Mouse (Mus musculus): Measurements from ENCODE around the gene Mcm9. TPM values are rescaled to one million over a fixed set of nuclear protein-coding genes. Genes with fewer than 3 reads are reported as not detected.

The Mcm9 gene
- polyA plus RNA-seq, 1 experiment, result 4.8 TPM

DNA sequence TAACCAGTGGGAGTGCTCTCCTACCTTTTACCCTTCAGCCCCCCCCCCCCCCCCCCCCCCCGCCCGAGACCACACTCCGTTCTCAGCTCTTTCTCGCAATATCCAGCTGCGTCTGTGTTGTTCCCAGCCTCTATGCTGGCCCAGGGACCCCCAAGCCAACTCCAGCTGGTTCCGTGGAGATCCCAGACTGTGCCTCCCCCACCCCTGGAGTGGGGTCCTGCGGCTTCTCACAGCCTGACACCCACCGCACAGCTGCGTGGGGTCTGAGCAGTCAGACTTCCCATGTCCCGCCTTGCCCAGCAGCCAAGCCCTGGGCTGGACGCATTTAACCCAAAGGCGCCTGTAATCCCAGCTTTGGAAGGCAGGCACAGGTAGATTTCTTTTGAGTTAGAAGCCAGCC lies 49.2 kb downstream of the Mcm9 start:
- DNase-seq (ENCODE audit: extremely low spot score in 1 of 2, low spot score in 1 of 2), result no peak

- peak in 1 of 2 experiments; percentile 44 for DNase-seq (ENCODE audit: extremely low spot score in 1 of 2, low spot score in 1 of 2)
These were observed 49.6 kb downstream of the Mcm9 start for GRCm38 (mm10) chr10:53580621-53581081.

GRCm38 (mm10) chr10:53580137-53580536 lies 50.1 kb downstream of the Mcm9 start:
- DNase-seq (ENCODE audit: extremely low spot score in 1 of 2, low spot score in 1 of 2), result no peak

DNA sequence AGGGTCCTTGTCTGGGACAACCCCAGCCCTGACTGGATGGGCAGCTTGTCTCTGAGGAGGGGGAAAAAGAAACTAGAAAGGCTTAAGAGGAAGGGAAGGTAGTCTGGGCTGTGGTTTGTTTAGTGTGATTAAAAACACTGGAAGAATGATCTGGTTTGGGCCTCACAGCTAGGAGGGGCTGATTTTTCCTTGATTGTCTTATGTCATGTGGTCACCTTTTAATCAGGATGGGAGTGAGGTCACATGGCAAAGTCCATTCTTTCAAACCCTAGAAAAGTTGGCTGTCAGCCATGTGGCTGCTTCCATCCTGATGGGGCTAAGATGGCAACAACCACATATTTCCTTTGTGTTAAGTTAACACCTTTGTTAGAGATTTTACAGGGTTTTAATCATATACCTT lies 61.7 kb downstream of the Mcm9 start:
- no peak for DNase-seq (ENCODE audit: extremely low spot score in 1 of 2, low spot score in 1 of 2)

- DNase-seq (ENCODE audit: extremely low spot score in 1 of 2, low spot score in 1 of 2), result no peak
These were observed 64.7 kb downstream of the Mcm9 start for GRCm38 (mm10) chr10:53565538-53565937.

DNA sequence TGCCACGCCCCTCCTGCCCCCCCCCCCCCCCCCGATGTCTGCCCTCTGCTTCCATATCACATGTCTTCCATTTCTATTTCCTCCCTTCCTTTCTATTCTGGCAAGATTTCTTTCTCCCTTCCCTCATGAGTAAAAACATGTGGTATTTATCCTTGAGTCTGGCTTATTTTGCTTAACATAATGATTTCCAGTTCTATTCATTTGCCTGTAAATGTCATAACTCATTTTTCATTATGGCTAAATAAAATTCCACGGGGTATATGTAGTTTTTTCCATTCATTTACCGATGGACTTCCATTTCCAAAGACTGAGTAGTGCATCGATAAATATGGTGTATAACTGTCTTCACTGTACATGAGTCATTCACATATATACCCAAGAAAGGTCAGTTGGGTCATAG lies 68.2 kb downstream of the Mcm9 start:
- no peak for DNase-seq (ENCODE audit: extremely low spot score in 1 of 2, low spot score in 1 of 2)

- DNase-seq (ENCODE audit: extremely low spot score in 1 of 2, low spot score in 1 of 2), result no peak
These were observed 92.6 kb downstream of the Mcm9 start for GRCm38 (mm10) chr10:53537596-53537995.

DNA sequence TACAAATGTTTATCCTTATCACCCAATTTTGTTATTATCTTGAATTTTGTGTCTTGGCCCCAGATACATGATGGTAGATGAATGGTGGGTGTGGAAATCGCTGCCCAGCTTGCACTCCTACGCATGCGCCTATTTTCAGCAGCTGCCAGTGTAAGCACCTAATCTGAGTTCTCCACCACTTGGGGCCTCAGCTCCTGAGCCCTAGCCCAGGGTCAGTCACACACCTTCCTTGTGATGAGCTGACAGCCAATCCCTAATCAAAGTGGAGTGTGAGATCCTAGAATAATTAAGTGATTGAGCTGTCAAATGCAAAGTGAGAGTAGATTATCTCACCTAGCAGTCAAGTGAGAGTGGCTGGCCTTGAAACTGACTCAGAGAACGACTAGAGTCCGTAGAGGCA lies 97.9 kb downstream of the Mcm9 start:
- DNase-seq (ENCODE audit: extremely low spot score in 1 of 2, low spot score in 1 of 2), result no peak

DNA sequence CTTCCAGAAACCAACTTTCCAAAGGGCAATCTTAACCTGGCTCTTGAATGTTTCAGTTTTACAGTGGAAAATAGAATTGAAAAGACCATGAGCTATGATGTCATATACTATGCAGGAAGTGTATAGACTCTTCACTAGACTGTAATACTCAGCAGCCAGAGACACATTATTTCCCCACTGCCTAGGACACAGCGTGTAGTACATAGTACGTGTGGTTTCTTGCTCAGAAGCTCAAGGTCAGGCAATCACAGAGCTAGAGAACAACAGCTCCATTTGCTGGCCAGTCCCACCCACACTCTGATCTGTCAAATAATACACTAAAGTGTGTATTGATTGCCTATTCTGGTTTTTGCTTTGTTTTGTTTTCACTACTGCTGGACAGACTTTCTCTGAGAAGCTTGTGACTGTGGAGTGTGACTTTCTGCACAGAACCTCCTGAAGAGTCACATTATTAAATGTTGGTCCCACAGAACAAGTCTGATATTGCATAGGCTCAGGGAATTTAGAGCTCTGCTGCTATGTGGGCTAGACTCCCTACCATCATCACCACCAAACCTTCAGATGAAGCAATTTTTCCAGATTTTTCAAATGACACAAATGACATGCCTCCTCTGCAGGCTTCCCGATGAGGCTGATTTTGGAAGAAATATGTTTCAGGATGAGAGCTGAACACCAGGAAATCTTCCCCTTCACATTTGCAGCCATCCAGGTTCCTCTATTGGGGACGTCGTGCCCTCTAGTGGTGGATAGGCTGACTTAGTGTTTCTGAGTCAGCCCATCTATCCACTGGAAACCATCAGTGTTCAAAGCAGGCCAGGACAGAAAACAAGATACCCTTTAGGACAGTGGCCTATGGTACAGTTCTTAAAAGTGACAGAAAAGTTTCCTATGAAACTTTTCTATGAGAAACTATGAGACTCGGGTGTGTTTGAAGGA lies 102.1 kb downstream of the Mcm9 start:
- peak; percentile 59 to 86 for DNase-seq (ENCODE audit: extremely low spot score in 1 of 2, low spot score in 1 of 2)

DNA sequence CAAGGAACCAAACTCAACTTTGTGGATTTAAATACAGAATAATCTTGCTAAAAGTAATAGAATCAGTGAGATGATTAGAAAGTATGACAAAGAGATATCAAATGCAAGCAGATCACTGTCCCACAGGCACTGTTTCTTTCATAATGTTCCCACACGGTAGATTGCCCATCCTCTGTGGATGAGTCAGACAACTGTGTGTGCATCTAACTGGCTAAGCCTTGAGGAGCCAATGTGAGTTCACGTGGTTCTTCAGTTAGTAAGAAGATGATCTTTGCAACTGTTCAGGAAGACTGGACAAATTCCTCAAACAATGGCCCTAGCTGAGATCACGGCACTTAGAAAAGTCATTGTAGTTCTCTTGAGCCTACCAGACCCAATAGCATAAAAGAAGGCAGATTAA lies 102.9 kb downstream of the Mcm9 start:
- DNase-seq (ENCODE audit: extremely low spot score in 1 of 2, low spot score in 1 of 2), result no peak

DNA sequence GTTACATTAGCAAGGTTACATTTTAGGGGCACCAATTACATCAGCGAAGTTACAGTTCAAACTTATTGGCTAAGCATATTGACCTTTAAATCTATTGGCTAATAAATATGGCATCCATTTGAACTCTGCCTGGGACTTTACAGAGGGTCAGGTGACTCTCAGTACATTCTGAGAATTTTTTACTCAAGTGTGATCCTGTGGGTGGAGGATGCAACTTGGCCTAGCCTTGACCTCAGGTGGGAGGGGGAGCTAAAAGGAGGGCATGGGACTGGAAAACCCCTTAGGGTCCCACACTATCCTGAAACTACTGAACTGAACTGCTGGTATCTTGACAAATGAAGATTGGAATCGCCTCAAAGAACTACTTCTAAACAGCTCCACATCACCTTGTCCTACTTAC lies 103.9 kb downstream of the Mcm9 start:
- no peak for DNase-seq (ENCODE audit: extremely low spot score in 1 of 2, low spot score in 1 of 2)

- no peak for DNase-seq (ENCODE audit: extremely low spot score in 1 of 2, low spot score in 1 of 2)
These were observed 104.8 kb downstream of the Mcm9 start for GRCm38 (mm10) chr10:53525265-53525976.

DNA sequence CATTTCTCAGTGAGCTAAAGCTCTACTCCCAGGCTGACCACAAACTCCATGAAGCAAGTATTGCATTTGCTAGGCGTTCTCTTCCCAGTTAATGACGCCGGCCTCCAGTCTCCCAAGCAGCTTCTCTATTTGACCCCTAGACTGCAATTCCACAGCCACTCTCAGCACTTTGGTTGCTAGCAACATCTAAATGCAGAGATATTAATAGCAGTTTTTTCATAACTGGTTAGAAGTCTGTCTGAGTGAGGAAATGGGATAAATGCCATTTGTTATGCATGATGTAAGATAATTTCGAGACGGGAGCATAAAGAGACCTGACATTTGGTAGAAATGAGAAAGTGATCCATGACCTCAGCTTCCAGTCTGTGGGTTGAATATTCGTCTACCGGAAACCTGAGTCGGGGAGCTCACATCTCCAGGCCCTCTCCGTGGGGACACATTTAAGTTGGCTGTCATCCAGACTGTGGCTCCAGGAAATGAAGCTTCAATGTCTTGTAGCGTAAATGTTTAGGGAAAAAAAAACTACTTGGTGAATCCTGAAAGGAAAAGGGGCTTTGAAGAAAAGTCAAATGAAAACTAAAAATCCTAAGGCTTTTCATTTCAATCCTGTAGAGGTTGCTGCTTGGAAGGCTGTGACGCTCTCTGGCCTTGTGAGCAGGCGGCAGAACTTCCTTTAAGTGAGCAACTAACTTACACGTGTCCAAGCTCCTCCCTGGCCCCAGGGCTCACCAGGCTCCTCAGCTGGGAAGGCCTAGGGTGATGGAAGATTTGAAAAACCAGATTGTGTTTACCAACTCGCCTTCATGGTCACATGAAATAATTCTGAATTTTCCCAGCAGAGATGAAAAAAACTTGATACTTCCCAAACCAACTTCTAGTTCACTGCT lies 110.9 kb downstream of the Mcm9 start:
- DNase-seq (ENCODE audit: extremely low spot score in 1 of 2, low spot score in 1 of 2), result no peak

DNA sequence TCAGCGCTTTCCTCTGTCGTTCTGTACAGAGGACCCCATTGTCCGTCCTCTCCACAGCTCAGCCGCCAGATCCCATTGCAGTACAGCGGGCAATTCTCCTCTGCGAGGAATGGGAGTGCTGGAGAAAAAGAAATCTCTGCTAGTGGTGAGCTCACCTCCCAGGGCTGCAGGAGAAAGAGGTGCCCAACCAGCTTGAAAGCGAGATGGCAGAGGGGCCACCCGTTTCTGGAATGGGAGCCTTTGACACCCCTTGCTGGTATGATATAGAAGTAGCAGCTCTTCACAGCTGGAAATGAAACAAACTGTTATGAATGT lies 111.7 kb downstream of the Mcm9 start:
- DNase-seq (ENCODE audit: extremely low spot score in 1 of 2, low spot score in 1 of 2), result no peak

- DNase-seq (ENCODE audit: extremely low spot score in 1 of 2, low spot score in 1 of 2), result no peak
These were observed 112.3 kb downstream of the Mcm9 start for GRCm38 (mm10) chr10:53517770-53518598.

- no peak for DNase-seq (ENCODE audit: extremely low spot score in 1 of 2, low spot score in 1 of 2)
These were observed 117.7 kb downstream of the Mcm9 start for GRCm38 (mm10) chr10:53512491-53512890.

- peak; percentile 24 to 86 for DNase-seq (ENCODE audit: extremely low spot score in 1 of 2, low spot score in 1 of 2)
These were observed 121.0 kb downstream of the Mcm9 start for GRCm38 (mm10) chr10:53509158-53509773.

GRCm38 (mm10) chr10:53508676-53509075 lies 121.6 kb downstream of the Mcm9 start:
- no peak for DNase-seq (ENCODE audit: extremely low spot score in 1 of 2, low spot score in 1 of 2)

GRCm38 (mm10) chr10:53505526-53505925 lies 124.7 kb downstream of the Mcm9 start:
- no peak for DNase-seq (ENCODE audit: extremely low spot score in 1 of 2, low spot score in 1 of 2)

DNA sequence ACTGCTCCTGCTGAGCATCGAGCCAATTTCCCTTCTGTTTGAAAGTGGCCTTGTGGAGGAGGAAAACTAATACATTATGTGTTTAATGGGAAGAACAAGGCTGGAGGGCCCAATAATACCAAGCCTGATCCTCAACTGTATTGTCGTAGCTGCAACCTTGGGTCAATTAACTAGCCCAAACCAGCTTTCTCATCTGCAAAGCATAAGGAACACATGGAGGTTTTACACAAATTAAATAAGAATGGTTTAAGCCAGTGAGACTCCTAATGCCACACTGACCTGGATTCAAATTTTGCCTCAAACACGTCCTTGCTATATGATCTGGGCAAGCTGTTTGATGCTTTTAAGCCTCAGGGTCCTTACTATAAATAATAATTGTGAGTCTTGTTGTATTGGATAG lies 125.2 kb downstream of the Mcm9 start:
- DNase-seq (ENCODE audit: extremely low spot score in 1 of 2, low spot score in 1 of 2), result no peak

Data from frontal cortex, adult 2 months (tissue).